Mouse (Mus musculus) kidney, adult 18-20 months (tissue): Measurements from ENCODE around the gene Slc25a51.
A peak's percentile ranks its signal among the peaks of the same experiment; 100 is the strongest.
"Not testable (repeated sequence)": the region's sequence is repeated elsewhere in the genome, so short reads cannot be mapped to it uniquely, and the experiment has no call there.

Experiments
- DNase-seq: peaks from one replicate; pipeline ENCODE4 v3.0.0; 2021

Gene Slc25a51

DNA sequence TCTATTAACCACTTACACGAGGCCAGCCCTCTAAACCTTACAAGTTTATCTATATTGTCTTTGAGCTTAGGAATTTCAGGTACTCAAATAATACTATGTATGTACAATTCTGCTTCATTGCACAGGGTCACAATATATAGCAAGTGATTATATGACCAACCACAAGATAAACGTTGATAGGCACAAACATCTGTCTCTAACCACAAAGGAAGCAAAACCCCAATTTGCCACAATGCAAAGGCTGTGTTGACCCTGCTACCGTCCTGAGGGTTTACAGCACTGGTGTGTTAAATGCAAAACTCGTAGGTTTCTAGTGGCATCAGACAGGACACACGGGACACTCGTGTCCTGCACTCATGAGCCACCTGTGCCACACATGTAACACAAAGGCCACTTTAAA lies 12.4 kb downstream of the Slc25a51 start:
- DNase-seq: not testable (repeated sequence)

DNA sequence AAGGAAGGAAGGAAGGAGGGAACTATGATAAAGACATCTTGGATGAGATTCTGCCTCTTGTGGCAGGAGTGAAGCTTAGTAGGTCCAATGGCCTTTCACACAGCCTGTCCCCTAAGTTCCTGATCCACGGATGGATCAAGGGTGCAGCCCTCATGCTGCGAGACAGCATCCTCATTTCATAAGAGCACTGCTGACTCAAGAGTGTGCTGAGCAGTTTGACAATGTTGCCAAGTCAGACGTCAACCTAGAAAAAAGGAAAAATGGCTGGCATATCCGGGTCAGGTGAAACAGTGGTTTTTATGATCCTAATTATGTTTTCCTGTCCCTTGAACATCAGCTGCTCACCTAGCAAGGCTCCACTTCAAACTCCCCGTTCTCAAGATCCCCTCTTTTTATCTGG lies 14.9 kb downstream of the Slc25a51 start:
- no peak for DNase-seq

DNA sequence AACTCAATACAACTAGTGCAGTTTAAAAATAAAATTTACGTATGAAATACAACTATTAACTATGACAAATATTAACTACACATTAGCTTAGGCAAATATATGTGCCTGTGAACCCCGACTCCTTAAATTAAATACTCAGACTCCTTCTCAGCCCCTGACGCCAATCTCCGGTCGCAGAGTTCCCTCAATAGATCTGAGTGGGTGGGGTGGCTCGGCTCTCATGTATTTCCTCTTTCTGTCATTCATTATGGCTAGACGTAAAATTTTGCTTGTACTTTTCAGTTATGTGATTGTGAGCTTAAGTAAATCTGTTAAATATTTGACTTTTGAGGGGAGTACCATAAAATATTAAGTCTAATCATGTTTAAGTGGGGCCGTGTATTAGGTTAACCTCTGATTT lies 15.6 kb downstream of the Slc25a51 start:
- DNase-seq: no peak

DNA sequence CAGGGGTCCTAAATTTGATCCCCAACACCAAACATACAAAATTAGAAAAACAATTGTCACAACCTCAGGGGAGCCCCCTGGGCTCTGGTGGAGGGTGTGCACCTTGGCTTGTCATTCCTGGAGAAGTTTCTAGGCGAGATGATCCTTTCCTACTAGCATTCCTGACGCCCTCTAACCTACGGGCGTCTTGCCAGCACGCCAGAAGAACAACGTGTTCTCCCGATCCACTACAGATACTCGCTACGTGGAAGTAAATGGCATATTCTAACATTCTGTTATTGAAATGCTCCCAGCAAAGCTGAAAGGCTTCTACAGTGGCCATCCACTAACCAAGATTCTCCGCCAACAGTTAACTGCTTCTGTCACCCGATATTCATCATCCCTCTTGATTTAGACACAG lies 16.0 kb downstream of the Slc25a51 start:
- peak; percentile 55 for DNase-seq

DNA sequence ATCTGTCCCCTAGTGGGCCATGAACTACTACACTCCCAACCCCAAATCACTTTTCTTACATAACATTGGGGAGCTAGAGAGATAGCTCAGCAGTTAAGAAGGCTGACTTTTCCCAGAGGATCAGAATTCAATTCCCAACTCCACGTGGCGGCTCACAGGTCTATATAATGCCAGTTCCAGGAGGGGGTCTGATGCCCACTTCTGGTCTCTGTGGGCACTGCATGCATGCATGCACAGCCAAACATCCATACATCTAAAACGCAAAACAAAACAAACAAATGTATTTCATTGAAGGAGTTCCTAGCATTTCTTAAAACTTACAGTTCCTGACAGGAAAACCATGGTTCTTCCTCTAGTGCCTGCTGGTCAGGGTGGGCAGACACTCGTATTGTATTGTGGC lies 16.5 kb downstream of the Slc25a51 start:
- DNase-seq: no peak

DNA sequence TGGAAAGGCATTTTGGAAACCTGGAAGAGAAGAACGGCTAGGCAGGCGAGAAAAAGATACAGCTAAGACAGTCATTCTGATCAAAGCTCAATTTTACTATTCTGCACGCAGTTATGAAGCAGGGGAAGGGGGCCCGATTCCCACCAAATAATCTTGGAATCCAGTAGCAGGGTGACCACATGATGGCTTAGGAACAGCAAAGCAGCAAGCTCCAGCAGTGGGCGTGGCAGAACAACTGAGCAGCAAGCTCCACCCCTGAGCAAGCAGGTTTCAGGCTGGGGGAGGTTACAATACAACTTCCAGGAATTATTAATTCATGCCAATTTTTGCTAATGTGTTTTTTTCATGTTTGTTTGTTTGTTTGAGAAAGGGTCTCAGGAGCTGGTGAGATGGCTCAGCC lies 21.3 kb downstream of the Slc25a51 start:
- not testable (repeated sequence) for DNase-seq

DNA sequence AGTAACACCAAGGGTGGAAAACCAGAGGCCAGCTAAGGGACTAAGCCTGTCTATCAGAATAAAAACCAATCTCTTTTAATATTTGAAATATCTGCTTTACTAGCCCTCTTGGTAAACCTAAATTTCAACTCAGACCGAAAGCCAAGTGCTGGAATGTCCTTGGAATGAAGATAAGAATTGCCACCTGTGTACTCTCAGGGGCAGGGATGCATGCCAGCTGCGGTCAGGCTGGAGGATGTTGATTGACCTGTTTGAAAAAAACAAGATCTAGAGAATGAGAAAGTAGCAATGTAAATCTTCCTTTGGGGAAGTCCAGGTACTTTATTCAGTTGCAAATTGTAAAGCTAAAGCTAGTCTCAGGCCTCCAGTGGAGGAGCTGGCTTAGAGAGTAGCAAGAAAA lies 26.4 kb downstream of the Slc25a51 start:
- DNase-seq: not testable (repeated sequence)

DNA sequence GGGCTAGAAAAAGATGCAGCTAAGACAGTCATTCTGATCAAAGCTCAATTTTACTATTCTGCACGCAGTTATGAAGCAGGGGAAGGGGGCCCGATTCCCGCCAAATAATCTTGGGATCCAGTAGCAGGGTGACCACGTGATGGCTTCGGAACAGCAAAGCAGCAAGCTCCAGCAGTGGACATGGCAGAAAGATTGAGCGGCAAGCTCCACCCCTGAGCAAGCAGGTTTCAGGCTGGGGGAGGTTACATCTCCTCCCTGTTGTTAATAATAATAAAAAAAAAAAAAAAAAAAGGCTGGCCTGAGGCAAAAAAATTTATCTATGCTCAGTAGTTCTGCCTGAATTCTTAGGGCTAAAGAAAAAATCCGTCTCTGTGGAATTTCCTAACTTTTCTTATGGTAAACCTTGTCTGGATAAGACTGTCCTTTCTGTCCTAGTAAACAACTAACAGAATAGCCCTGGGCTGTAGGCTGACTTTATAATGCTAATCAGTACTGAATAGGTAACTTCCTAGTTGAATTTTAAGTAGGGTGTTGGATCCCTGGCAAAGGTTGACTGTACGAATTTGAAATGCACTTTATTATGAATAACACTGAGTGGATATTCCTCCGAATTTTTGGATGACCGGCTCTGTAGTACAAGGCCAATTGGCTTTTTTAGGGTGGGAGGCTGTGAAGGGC lies 27.5 kb downstream of the Slc25a51 start:
- DNase-seq: not testable (repeated sequence)

DNA sequence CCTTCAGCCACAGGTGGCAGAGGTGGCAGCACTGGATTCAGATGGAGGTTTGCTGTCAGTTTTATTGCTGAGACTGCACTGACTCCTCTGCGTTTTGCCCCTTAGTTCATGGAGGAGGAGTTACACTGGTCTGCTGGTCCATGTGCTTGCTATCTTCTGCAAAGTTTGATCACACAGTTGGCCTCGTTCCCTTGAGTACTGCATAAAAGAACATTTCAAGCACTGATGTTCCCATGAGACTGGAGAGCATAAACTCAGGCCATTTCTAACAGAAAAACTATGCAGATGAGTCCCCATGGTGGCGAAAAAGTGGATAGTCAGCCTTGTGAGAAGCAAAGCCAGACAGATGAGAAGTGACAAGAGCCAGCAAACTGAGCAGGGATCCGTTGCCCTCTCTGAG lies 32.0 kb downstream of the Slc25a51 start:
- DNase-seq: no peak

DNA sequence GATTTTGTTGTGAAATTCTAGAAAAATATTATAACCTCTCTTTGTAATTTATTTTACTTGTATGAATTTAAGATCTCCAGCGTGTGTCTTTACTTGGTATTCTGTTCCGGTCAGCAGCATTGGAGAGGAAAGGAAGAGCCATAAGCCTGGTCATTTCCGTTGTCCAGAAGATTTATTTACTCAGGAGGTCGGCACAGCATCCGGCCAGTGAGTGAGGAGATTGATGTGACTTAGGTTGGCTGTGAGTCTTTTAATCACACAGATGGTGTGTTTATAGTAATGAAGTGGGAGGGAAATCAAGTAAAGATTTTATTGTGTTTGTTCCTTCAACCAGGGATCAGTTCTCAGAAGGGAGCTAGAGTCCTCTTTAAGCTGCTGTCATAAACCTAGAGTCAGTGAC lies 33.7 kb downstream of the Slc25a51 start:
- no peak for DNase-seq

DNA sequence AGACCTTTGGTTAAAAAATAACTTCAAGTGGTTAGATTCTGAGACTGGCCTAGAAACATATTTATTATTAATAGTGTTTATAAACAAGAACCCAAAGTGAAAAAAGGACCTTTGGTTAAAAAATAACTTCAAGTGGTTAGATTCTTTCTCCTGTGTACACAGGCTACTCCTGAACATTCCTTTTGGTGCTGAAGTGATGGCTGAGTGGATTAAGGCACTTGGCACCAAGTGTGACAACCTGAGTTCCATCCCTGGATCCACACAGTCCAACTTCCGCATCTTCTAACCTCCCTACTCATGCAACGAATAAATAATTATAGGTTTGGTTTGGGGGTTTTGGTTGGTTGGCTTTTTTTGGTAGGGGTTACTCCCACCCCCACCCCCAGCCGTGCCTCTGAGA lies 37.3 kb downstream of the Slc25a51 start:
- DNase-seq: no peak

DNA sequence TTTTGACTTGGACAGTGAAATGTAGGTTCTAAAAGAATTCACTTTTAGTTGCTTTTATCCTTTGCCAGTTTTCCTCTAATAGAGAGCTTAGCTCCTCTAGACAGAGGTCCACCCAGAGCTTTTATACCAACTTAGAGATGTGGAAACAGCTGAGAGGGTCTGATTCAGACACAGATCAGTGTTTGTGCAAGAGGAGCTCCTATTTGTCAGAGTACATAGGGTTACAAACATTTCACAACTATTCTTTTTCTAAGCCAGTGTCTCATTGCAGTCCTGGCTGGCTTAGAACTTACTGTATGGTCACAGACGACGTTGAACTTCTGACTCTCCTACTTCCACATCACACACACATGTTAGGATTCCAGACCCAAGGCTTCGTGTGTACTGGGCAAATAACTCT lies 51.9 kb downstream of the Slc25a51 start:
- no peak for DNase-seq
